Mouse (Mus musculus) frontal cortex, adult 2 months (tissue): ENCODE data around the gene Uvssa. TPM values are rescaled to one million over a fixed set of nuclear protein-coding genes. Genes with fewer than 3 reads are reported as not detected.
"Not testable (repeated sequence)": the region's sequence is repeated elsewhere in the genome, so short reads cannot be mapped to it uniquely, and the experiment has no call there.

ENCODE experiments used
- DNase-seq, 2 experiments: peaks; one replicate each; pipeline ENCODE4 v3.0.0; 2022; ENCODE audit warnings: low spot score in 1 of 2; ENCODE audit errors: extremely low spot score in 1 of 2
- polyA plus RNA-seq: library from polyadenylated mRNA; depleted of rRNA; stranded (reverse); fragments of >200 nt; gene quantifications from 2 replicates; pipeline ENCODE4 v1.2.3, GENCODE M21; 2012; rRNA removed

Uvssa gene
- polyA plus RNA-seq = 5.7 and 7.6 TPM in 2 replicates

DNA sequence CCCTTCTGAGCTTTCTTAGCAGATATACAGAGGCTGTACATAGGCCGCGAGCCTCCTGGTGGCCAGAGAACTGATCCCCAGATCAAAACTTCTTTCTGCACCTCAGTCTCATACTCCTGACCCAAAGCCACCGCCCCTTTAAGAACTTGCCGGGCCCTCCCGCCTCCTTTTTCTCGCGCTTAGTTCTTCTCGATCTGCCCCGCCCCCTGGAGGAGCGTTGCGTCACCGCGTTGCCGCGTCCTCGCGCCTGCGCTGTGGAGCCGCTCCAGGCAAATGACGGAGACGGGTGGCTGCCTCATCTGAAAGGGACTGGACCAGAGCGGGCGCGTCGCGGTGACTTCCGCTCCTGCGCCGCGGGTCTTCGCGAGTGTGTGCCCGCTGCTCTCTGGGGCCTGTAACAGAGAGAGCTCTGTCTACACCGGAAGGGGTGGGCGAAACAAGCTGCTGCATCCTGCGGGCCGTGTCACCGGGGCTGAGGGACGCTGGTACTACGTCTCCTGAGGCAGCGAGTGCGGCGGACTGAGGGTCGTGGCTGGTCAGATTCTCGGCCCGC is at the start of gene Uvssa:
TSS of gene Uvssa (plus strand) at position 248 of the 553 bp plus-strand sequence.
- peak; percentile 96 to 99 for DNase-seq

DNA sequence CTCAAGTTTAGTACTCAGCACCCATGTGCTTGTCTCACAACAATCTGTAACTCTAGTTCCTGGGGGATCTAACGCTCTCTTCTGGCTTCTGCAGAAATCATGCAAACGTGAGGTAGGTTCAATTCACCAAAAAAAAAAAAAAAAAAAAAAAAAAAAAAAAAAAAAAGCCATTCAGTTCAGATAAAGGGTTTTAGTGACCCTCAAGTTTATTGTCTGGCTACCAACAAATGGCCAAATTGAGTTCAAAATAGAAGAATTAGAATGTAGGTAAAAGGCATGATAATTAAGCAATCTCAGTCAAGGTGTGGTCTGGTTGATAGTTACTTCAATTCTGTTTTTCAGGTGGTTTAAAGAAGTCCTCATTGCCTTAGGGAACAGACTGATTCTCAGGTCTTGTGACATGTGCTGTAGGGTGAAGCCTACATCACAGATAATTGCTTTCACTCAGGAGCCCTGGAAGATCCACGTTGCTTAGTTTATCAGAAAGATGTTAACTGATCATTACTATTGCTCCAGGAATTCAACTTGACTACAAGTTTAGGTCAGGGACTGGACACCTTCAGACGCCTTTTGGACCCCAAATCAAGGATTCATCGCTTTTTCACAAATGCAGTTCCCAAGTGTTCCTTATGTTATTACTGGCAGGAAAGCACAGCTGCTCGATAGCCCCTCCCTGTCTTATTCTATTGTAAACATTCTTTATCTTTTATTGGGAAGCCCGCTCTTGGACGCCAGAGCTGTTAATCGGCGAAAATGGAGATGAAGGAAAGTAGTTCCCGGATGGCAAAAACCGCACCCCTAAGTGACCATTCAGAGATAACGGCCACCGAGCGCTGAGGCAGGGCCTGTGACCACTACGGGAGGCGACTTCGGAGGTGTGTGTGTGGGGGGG is 43.7 kb upstream of the Uvssa start:
- DNase-seq = no peak

DNA sequence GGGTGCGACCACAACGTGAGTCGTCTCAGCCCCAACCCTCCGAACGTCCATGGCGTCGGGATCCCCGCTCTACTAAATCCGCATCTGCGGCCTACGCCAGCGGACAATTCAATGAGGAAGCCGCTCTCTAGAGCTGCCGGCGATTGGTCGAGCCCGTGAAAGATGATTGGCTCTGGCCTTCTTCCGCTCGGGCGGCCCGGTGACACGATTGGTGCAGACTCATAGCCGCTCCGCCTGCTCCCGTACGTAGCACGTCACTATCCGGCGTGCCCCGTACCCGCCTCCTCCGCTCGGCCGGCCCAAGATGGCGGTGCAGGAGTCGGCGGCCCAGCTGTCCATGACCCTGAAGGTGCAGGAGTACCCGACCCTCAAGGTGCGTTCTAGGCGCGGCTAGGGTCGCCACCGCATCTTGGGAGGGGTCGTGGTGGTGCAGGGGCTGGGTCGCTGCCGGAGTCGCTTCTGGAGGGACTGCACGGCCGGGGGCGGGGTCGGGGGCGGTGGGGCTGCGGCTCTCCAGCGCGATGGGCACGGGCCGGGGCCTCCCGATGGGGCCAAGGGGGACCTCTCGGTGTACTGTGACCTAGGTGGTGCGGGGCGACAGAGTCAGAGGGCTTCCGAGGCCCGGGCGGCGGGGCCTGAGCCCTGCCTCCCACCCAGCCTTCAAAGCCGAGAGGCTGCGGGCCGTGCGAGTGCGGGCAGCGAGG is 42.9 kb upstream of the Uvssa start, which contains the start of gene Maea:
TSS of gene Maea (plus strand) at position 237 of the 704 bp plus-strand sequence.
- DNase-seq = peak; percentile 97 to 98

DNA sequence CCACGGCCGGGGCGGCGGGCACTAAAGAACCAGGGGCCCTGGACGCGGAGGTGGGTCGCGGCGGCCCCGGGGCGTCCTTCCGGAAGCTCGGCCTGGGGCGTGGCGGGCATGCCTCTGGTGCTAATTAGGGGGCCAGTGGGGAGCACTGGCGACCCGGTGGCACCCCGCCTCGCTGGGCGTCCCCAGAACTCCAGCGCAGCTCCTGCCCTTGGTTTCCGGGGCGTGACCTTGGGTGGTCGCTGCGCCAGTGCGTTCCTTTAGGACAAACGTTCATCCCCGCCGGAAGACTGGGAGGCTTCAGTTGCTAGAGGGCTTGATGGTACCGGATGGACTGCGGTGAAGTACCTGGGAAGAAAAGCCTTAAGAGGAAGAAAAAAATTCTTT is 42.4 kb upstream of the Uvssa start:
- DNase-seq = peak in 1 of 2 experiments; percentile 15

DNA sequence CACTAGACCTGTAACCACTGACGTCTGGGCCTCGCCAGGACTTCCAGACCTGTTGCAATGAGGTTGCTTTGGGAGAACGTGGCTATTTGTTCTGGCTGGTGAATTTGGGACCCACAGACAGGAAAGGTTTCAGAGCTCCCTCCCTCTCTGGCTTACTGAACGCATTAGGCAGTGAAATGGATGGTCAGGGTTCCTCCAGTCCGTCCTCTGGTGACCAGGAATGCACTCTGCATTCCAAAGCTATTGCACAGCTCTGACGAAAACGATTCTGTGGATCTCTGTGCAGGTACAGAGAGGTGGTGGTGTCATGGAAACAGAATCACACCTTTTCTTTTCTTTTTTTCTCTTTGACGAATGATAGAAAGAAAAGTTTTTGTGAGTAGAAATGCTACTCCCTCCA is 41.1 kb upstream of the Uvssa start:
- no peak for DNase-seq

DNA sequence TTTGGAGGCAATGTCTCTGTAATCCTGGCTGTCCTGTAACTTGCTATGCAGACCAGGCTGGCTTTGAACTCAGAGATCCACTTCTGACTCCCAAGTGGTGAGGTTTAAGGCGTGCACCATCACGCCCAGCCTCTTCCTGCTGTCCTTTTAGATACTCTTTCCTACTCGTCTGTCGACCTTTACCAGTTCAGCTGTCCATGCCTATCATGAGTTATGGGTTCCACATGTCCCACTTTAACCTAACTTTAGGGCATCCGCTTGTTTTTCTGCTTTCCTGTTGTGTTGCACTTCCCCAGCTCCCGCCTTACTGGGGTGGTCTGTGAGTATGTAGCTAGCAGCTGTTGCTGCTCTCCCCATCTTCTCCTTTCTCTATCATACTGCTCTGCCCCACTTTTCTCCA is 37.2 kb upstream of the Uvssa start:
- DNase-seq = no peak

DNA sequence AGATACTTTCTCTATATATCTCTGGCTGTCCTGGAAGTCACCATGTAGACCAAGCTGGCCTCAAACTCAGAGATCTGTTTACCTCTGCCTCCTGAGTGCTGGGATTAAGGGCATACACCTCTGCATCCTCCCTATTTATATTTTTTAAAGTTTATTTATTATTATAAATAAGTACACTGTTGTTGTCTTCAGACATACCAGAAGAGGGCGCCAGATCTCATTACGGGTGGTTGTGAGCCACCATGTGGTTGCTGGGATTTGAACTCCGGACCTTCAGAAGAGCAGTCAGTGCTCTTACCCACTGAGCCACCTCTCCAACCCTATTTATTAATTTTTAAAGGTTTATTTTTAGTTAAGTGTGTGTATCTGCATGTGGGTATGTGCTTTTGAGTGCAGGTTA is 36.1 kb upstream of the Uvssa start:
- DNase-seq = not testable (repeated sequence)

DNA sequence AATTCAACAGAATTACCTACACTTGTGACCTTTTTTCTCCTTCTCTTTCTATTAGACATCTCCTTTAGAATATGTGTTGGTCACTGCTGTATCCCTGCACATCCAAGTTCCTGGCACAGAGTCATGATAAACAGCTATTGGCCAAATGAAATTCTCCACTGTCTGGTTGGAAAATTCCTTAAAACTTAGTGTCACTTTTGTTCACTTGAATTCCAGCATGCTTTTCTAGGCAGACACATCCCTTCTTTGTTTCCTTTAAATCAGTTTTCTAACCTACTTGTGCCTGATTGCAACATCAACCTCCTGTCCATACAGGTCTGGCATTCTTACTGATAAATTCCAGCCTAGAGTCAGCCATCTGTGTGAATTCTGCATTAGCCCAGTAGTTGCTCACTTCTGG is 35.5 kb upstream of the Uvssa start:
- no peak for DNase-seq

DNA sequence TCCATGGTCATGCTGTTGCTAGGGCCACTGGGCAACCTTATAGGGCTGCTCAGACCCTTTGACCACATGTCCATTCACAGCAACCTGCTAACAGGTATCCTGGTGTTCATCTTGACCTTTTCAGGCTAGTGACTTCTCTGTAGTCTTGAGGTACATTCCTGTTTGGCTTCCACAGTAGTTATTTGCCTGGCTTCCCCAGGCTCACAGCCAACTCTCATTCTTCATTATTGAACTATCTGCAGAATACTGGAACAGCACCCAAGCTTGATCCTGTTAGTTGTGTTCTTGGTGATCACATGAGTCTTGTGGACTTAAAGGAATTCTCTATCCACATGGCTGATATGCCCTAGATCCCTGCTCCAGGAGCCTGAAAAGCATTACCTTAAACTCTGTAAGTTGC is 34.8 kb upstream of the Uvssa start:
- no peak for DNase-seq

DNA sequence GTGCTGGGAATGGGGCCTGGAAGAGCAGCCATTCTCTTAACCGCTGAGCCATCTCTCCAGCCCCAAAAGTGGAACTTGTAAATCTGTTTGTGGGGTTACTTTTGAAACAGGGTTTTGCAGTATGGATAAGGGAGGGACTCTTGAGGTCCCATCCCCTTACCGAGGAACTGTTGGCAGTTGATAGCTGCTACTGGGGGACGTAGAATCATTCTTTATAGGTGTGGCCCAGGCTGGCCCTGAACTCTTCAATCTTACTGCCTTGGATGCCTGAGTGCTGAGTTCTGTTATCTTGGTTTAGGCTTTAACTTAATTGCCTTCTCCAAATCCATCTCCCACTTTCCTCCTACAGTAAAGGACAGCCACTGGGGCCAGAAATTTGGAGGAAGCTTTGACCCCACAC is 34.3 kb upstream of the Uvssa start:
- DNase-seq = no peak

DNA sequence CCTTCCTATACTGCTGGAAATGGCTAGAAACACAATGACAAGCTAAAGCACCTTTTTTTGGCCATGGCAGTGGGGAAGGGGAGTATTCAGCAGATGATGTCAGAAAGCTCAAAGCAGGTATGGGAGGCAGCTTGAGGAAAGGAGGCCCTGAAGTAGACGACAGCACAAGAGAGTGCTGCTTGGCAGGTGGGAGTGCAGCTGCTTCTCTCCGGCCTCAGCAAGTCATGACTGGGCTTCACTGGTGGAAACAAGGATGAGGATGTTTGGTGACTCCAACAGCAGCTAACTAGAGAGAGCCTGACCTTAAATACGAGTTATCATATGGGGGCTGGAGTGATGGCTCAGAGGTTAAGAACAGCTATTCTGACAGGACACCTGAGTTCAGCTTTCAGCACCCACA is 30.7 kb upstream of the Uvssa start:
- no peak for DNase-seq

DNA sequence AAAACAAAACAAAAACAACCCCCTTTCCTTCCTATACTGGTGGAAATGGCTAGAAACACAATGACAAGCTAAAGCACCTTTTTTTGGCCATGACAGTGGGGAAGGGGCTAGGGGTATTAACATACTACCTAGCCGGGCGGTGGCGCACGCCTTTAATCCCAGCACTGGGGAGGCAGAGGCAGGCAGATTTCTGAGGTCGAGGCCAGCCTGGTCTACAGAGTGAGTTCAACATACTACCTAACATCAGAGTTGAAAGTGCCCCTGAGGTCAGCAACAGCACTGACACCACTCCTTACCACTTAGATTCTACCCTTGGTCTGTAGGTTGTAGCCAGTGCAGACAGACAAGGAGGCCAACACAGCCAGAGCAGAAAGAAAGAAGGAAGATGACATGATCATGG is 29.1 kb upstream of the Uvssa start:
- no peak for DNase-seq

DNA sequence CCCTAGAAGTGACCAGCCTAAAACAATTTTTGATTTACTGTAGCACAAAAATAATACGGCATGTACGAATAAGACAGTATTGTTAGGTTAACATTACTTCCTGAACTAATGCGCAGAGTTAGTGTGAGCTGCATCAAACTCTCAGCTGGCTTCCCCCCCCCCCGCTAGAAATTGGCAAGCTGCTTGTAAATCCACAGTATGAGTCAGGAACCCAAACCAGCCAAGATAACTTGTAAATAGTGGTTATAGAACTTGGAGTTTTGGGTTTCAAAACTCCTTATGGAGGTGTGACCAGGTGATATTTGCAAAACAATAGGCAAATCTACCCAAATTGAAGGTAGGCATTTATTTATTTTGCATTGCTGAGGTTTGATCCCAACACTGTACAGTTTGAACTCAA is 28.6 kb upstream of the Uvssa start:
- no peak for DNase-seq

DNA sequence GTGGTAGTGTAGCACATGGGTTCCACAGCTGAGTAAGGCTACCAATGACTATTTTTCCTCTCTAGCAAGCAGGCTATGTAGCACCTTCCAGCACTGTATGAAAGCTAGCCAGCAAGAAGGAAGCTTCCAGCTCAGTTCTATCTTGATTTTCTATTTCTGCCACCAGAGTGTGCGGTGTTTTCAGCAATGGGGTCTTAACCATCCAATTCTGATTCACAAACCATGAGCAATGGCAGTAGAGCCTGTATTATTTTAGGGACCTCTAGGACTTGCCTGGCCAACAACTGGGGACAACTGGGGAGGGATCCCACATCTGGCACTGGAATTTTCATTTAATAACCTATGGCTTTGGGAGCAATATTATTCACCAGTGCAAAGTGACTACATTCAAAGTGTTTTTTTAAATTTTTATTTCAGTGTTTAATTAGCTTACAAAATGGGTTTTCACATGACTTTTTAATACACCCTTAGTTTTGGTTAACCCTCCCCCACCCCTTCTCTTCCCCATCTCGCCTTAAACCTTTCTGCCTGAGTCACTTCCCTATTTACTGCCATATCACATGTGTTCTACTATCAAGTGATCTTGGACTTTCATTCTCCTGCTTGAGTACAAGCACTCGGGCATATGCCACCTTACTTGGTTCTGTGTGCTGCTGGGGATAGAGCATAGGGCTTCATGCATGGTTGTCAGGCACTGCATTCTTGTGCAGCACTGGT is 26.6 kb upstream of the Uvssa start:
- DNase-seq = no peak

DNA sequence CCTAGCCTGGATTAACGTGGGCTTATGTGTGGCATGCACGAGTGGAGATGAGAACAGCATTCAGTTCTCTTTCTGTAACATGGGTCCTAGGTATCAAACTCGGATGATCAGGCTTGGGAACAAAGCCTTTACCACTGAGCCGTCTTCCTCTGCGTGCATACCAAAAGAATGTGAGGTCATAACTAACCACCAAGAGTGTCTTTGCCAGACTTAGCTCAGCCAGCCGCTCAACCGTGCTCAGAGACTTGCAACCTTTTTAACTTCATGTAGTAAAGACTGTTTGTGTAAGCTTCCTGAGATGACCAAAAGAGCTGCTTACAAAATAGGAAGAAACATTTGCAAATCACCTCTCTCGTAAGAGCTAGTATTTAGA is 26.1 kb upstream of the Uvssa start:
- no peak for DNase-seq

DNA sequence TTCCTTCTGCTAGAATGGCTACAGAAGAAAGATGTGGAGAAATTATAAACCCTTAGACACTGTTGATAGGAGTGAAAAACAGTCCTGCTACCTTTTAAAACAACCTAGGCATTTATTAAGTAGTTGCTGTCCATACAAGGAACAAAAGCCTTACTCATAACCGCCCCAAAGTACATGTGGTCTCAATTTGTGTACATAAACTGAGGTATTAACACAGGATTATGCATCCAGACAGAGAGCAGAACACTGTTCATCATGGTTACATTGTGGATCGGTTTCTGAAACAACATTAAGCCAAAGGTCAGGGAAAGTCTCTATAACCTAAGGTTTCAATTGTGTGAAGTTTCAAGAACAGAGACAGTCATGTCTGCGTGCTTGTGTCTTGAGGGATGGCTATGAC is 25.3 kb upstream of the Uvssa start:
- no peak for DNase-seq

DNA sequence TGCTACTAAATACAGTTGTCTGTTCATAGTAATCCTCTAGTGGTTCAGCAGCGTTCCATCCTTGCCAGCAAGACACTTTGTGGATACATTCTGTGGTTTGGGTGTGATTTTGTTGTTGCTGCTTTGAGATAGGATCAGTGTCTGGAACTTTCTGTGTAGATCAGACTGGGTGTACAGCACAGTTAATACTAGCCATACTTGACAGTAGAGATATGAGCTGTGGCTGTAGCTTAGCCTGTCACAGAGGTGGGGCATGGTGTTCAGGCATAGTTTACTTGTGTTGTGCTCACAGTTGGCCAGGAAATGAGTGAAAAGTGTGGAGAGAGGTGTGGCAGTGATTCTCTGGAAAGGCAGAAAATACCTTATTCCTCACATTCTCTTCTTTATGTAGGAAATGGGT is 20.9 kb upstream of the Uvssa start:
- DNase-seq = no peak

DNA sequence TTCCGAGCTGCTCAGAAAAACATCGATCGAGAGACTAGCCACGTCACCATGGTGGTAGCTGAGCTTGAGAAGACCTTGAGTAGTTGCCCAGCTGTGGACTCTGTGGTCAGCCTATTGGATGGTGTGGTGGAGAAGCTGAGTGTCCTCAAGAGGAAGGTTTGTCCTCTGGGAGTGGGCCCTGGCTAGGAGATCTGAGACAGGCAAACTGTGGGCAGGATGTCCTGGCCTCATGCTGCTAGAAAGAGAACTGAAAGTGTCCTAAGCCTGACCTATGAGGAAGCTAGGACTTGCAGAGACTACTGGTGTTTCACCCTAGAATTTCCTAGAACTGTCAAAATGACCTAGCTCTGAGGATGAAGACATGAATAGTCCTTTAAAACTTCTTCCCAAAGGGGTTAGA is 19.9 kb upstream of the Uvssa start:
- no peak for DNase-seq

DNA sequence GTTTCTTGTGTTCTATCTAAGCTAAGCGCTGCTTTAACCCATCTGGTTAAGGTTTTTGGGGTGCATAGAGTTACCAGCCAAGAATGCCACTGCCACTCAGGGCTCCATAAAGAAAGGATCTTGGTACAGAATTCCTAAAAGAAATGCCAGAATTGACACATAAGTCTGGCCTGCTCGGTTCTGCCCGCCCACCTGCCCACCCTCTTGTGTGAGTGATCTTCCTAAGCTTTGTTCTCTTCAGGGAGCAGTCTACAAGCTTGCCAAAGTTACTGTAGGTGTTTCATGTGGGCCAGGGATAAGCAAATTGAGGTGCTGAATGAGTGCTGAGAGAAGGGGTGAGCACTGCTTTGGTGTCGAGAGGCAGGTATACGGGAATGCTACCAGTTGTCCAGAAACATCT is 15.1 kb upstream of the Uvssa start:
- peak in 1 of 2 experiments; percentile 19 for DNase-seq

DNA sequence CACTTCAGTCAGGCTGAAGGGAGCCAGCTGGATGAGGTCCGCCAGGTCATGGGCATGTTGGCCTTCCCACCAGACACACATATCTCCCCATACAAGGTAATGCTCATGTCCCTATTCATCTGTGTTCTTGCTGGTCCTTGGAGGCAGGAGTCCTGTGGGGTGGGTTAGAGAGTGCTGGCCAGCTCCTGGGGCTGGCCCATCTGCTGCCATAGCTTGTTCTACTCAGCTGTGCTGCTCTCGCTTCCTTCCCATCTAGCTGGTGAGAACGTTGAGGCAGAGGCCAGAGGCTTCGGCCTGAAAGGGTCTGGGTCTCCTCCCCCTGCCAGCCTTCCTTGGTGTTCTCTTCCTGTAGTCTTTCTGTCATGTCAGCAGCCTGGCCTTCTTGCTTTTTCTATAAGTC is 9.7 kb upstream of the Uvssa start:
- DNase-seq = no peak

DNA sequence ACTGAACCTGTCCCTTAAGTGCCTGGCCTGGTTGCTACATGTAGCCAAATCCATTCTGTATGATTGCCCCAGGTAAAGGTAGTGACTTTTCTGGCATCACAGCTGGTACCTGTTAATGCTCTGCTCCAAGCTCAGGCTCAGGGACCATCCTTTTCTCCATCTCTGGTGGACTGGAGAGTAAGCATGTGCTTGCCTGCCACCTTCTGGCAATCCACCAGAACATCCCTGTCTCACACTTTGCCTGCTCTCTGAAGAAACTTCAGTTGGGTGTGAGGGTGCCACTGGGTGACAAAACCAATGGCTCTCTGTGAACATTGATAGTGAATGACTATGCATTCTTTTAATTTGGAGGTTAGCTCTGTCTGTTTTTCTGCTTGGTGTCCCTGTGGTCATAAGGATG is 7.2 kb upstream of the Uvssa start:
- DNase-seq = peak in 1 of 2 experiments; percentile 42
